Mouse (Mus musculus) c-Kit-positive CD71-positive TER-119-negative erythroid progenitor cells, embryonic 14.5 days (primary cell): Measurements from ENCODE around the gene Zc3h7b.
"Not testable (repeated sequence)": the region's sequence is repeated elsewhere in the genome, so short reads cannot be mapped to it uniquely, and the experiment has no call there.

Experiments used
- DNase-seq: peaks from one replicate; pipeline ENCODE4 v3.0.0-alpha.2; 2013; ENCODE audit warnings: low read depth

Zc3h7b gene

DNA sequence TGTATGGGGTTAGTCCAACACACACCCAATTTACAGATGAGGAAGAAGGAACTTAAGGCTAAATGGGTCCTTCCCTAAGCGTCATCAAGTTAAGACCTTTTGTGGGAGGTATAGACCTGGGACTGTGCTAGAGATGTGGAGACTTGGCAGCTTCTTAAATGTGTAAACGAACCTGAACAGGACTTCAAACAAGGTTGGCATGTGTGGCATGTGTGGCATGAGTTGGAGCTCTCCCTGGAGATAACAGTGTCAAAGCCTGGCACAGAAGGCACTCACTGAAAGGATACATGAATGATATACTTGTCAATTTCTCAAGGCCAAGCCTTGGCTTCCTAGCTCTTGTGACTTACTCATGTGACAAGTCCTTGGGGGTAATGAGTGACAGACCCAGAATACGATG lies 5.6 kb upstream of the Zc3h7b start:
- no peak for DNase-seq

DNA sequence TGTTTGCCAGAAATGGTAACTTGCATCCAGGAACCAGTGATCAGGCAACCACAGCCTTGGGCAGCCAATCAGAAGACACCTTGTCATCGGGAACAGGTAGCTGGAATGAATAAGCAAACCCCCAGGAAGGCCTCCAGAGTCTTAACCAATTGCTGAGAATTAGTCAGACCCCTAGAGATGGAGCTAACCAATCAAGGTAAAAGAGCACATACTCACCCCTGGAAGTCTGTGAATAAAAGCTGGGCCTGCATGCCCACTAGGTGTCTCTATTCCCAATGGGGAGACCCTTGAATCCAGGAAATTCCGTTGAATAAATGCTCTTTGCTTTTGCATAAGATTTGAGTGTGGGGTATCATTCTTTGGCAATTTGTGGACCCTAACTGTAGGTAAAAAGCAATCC lies 4.9 kb upstream of the Zc3h7b start:
- DNase-seq: no peak

DNA sequence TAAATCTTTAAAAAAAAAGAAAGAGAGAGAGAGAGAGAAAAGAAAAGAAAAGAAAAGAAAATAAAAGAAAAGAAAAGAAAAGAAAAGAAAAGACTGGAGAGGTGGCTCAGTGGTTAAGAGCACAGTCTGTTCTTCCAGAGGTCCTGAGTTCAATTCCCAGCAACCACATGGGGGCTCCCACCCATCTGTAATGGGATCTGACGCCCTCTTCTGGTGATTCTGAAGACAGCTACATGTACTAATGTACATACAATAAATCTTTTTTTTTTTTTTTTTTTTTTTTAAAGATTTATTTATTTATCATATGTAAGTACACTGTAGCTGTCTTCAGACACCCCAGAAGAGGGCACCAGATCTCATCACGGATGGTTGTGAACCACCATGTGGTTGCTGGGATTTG lies 2.5 kb upstream of the Zc3h7b start:
- not testable (repeated sequence) for DNase-seq

DNA sequence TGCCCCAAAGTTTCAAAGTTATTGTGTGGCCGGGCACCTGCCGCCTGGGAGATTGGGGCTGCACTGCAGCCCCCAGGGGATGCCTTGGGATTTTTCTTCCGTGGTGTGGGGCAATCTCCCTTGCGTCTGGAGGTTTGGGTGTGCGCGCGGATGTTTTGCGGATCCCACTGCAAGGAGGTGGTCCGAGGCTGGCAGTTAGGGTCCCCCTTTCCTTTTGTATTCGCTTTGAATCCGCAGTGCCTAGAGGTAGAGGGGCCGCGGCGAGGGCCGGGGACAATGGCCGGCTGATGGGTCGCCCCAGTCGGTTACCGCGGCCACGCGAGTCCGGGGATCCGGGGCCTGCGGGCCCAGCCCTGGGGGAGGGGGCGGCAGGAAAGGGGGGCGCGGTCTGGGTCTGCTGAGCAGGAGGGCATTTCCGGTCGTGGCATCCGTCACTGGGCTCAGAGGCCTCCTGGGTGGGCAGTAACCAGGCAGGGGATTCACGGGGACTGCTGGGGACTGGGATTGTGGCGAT lies 801 bp downstream of the Zc3h7b start:
- no peak for DNase-seq

DNA sequence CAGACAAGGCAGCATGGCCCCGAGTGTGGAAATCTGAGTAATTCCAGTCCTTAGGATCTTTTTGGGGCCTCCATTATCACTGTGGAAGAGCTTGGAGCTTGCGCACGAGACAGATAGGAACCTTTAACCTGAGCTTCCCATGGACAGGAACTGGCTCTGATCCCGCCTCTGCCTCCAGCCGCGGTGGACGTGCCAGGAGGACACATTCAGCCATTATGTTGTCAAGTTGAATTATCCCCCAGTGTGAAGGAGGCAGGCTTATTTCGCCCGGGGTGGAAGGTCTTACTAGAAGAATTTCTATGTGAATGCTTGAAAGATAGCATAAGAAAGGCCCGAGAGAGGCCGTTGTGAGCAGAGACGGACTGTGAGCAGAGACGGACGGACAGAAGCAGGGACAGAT lies 4.9 kb downstream of the Zc3h7b start:
- no peak for DNase-seq

DNA sequence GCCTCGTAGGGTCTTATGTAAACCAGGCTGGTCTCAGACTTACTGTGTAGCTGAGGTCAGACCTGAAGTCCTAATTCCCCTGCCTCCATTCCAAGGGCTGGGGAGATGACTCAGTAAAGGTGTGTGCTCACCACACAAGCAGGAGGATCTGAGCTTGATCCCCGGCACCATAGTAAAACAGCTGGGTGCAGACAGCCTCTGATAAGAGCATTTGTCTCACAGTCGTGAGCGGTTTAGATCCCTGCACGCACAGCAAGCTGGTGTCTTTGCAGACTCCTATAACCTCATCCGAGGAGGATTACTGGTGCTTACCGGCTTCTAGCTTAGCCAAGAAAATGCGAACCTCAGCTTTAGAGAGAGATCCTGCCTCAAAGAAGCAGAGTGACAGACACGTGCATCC lies 8.8 kb downstream of the Zc3h7b start:
- DNase-seq: no peak

DNA sequence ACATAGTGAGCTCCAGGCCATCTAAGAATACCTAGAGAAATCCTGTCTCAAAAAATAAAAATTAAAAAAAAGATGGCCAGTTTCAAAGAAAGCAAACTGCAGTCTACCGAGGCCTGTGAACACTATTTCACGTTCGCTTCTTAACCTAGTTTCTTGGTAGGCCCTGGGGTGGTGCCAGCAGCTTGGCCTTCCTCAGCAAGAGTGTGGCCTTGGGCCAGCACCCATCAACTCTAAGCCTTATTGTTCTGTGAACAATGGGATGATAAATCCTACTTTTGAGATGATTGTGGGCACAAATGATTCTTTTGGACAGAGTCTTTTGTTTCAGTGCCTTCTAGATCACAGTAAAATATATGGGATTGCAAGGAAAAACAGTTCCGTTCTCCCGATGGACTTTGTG lies 13.8 kb downstream of the Zc3h7b start:
- no peak for DNase-seq

DNA sequence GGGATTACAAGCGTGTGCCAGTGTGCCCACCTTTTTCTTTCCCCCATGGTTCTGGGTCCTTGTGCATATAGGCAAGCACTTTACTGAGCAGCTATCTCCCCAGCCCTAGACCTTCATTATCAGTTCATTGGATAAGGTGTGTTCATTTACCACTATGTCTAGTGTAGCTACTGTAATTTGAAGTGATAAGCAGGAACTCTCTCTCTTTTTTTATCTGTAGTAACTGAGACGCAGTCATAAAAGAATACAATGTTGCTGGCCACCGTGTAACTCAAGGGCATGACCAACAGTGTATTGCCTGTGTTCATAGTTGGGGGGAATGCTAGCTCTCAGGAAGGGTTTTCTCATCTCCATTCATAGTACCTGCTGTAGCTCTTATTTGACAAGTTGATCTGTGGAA lies 14.7 kb downstream of the Zc3h7b start:
- no peak for DNase-seq

DNA sequence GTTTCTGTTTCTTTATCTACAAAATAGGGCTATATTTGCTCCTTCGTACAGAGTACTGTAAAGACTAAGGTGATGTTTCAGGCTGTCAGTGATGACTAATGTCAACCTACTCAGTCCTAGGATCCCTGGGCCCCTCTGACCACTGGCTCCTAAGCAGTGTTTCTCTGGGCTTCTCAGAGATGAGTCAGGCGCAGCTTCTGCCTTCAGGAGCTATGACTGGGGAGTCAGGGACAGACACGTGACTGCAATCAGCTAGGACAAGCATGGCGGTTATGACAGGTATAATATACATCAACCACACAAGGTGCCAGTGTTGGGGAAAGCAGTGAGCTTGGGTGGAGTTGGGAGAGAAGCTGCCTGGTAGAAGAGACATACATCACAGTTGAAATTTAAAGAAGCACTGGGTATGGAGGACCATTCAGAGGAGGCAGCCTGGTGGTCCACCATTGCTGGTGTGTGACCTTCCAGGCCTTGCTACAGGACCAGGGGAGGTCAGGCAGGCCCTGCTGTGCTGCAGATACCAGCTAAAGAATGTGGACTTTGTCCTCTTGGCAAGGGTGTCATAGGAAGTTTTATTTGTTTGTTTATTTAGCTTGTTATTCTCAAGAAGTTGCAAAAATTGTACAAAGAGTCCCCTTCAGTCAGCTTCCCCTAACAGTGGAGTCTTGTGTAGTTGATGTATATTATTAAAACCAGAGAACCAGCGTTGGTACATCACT lies 15.7 kb downstream of the Zc3h7b start:
- DNase-seq: no peak

DNA sequence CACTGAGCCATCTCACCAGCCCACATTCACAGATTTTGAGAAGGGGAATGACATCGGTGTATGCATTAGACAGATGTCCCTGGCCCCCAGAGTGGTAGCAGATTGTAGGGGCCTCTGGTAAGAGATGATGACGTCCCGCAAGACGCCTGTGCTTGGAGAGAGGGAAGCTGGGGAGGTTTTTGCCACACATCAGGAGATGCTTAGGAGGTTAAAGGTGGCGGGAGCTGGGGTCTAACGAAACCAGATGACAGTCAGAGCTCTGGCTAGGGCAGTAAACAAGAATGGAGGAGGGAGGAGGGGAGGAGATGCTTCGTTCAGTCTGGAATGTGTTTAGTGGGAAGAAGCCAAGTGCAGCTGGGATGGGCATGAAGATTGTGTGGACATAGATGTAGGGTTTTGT lies 16.5 kb downstream of the Zc3h7b start:
- no peak for DNase-seq

DNA sequence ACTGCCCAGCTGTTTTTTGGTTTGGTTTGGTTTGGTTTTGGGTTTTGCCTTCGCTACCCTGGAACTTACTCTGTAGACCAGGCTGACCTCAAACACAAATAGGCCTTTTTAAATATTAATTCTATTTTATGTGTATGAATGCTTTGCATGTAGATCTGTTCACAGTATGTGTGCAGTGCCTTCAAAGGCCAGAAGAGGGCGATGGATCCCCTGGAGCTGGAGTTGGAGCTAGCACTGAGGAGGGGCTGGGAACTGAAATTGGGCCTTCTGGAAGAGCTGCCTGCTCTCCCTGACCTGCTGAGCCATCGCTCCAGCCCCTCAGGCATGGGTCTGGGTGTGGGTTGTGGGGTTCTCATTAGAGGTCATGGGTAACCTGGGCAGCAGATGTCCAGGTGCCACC lies 17.1 kb downstream of the Zc3h7b start:
- DNase-seq: no peak

DNA sequence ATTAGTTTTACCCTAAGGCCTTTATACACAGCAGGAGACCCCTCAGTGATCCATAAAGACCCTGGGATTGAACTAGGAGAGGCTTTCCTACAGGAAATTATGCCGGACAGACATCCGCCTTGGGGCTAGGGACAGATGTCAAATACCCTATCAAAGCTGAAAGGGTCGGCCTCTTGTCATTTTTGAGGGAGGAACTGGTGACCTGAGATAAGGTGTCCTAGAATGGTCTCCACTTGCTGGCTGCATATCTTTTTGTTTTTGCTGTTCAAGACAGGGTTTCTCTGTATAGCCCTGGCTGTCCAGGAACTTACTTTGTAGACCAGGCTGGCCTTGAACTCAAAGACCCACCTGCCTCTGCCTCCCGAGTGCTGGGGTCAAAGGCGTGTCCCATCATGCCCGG lies 19.7 kb downstream of the Zc3h7b start:
- DNase-seq: no peak

DNA sequence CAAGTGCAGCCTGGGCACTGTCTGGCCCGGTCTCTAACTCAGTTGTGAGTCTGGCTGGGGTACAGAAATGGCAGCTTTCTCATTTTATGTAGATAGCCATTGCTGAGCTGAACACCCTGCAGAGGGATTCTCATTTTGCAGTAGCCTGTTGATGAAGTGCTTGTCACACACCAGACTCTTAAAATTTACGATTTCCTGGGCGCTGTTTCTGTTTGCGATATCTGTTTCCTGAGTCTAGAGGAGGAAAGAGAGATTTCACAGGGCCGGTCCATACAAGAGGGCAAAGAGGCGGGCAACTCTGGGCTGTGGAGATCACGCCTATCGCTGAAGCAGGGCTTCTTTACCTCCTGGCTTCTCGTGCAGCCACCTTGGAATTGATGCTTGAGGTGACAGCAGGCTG lies 20.8 kb downstream of the Zc3h7b start:
- no peak for DNase-seq

DNA sequence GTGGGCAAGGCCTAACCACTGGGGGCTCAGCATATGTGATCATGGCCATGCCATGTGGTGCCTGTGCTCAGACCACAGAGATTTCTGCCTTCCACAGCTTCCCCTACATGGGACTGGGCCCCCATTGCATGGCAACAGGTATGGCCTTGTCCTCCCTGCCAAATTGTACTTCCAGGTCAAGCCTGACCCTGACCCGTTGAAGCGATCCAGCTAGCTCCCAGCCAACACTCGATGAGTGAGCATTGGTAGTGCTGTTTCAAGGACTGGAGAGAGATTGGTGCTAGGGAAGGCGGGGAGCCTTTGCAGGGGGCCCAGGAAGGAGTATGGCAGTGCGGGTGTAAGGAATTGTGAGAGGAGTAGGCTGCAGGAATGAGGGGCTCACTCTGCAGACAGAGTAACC lies 21.6 kb downstream of the Zc3h7b start:
- DNase-seq: no peak

DNA sequence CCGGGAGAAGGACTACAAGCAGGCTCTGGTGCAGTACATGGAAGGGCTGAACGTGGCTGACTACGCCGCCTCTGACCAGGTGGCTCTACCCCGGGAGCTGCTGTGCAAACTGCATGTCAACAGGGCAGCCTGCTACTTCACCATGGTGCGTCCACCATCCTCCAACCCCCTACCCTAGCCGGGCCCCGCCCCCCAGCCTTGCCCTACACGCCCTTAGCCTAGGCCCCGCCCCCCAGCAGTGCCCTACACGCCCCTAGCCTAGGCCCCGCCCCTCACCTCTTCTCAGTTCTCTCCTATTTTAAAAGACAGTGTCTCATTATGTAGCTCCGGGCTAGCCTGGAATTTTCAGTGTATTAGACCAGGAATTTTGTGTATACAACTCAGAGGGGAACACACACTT lies 24.2 kb downstream of the Zc3h7b start:
- DNase-seq: no peak

DNA sequence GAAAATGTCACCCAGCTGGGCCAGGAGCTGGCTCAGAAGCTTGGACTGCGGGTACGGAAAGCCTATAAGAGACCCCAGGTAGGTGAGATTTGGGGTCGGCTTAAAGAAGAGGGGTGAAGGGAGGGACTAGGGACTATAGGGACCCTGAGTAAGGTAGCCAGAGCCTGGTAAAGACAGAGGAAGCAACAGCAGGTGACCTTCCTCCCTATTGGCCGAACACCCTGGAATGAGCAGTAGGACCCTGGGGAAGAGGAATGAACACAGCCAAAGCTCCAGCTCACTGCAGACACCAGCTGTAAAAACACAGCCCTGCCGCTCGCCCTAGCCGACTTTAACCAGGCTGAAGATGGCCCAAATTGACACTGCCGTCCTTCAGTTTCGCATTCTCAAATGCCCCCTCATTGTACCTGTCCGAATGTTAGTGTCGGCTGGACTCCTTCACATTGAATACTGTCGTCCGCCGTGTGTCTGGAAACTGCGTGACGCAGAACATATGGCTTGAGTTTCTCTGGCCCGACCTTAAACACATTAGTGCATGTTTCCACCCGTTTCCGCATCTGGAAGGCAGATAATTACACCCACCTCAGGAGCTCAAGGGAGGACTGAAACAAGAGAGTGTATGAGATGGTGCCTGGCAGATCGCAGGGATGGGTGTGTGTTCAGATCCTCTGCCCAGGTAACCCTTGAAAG lies 27.7 kb downstream of the Zc3h7b start:
- DNase-seq: no peak

DNA sequence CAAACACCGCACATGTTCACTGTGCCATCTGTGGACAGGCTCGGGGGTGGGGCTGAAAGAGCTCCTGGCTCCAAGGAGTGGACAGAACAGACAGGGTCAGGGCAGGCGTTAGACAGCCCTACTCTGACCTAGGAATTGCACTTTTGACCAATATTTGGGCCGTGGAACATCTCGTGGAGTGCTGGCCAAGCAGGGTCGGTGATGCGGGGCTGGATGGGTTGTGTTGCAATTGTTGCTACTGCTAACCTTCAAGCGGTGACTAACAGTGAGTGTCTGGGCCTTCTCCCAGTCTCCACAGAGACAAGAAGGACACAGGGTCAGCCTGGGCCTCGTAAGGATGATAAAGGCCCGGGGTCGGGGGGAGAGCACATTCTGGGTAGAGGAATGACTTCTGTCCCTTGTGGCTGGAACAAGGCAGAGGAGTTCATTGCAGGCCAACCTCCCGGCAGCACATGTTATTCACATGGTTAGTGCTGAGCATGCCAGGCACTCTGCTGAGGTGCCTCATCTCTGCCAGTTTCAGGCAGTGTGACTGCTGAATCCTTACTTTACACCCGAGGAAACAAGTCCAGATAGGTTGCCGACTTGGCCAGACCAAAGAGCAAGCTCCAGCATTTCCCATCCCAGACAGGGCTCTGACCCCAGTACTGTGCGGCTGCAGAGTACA lies 29.8 kb downstream of the Zc3h7b start:
- no peak for DNase-seq

DNA sequence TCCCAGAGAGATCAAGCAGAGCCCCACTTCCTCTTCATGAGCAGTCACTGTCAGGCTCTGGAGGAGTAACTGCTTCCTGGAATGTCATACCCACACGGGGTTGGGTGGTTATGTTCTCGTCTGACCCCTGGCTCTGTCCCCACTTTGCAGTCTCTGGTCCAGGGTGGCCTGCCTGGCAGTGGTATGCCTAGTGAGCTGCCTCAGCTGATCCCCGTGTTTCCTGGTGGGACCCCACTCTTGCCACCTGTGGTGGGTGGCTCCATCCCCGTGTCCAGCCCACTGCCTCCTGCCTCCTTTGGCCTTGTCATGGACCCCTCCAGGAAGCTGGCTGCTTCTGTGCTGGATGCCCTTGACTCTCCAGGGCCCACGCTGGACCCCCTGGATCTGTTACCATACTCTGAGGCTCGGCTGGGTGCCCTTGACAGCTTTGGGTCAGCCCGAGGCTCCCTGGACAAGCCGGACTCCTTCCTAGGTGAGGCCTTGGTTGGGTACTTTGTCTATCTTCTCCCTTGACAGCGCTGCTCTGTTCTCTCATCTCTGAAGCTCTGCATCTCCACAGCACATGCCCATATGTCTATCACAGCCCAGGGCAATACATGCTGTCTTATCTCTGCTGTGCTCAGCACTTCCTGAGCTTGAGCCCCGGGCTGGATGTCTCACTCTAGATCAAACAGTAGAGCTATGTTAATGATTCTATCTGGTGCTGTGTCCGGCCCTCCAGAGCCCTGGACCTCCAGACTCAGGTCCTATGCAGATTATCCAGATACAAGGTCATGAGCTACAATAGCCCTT lies 32.0 kb downstream of the Zc3h7b start:
- no peak for DNase-seq

DNA sequence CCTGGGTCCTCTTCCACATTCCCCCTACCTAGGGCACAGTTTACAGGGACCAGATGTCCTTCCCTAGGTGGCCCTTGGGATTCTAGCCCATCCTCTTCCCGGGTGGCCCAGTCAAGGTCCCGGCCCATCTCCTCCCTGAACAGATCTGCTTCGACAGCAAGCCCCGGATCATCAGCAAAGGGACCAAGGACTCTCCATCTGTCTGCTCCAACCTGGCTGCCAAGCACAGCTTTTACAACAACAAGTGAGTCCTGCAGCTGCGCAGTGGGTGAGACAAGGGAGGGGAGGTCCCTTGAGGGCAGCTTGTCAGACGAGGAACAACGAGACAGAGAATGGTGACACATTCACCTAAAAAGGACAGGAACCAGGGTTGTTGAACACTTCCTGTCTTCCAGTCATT lies 37.0 kb downstream of the Zc3h7b start:
- DNase-seq: no peak

DNA sequence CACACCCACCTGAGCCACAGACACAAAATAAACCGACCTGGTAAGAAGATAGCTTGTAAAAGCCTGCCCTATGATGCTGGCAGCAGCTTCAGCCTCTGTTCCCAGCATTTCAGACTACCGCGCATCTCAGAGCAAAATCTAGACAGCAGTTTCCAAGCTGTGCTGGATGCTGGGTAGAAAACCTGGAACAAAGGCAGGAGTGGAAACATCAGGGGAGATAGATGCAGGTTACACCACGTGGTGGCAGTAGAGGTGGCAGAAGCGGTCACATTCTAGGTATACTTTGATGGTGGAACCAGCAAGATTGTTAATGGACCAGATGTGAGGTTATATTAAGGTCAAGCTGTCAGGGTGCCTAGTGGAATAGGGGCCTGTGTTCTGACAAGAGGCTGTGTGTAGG lies 39.9 kb downstream of the Zc3h7b start:
- no peak for DNase-seq

DNA sequence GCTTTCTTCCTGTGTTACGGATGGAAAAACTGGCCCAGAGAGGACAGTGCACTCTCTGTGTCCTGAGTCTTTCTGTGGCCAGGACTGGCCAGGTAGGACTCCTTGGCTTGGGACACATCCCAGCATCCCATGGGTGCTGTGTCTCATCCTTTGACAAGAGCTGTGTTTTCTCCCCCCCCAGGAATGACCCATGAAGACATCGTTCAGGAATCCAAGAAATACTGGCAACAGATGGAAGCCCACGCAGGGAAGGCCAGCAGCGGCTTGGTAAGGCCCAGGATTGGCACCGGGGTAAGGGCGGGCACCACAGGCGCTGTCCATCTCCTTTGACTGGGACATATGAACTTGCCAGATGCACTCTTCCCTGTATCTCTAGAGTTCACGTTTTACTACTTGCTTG lies 40.8 kb downstream of the Zc3h7b start:
- no peak for DNase-seq

DNA sequence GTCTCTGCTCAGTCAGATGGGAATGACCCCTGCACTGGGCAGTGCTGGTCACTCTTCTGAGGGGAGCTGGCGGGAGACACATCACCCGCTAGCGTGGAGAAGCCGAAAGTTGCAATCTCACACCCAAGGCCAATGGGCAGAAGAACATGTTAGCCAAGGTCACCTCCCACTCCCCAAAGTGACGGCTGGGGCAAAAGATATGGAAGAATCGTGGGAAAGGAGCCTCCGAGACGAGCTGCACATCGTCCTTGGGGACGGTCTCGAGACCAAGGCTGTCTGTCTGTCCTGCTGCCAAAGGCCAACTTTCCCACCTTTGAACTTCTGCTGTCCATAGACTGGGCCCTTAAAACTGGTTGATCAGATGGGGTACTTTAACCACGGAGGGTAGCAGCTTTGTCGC lies 42.7 kb downstream of the Zc3h7b start:
- DNase-seq: no peak

DNA sequence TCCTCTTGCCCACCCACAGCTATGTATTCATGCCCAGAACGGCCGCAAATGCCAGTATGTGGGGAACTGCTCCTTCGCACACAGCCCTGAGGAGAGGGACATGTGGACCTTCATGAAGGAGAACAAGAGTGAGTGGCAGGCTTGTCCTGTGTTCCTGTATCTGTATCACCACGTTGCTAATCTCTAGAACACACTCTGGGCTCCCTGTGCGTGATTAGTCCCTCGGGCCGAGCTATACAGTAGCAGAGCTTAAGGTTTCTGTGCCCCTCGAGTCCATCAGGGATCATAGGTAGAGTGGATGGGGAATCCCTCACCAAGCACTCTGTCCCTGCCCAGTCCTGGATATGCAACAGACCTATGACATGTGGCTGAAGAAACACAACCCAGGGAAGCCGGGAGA lies 47.6 kb downstream of the Zc3h7b start:
- DNase-seq: no peak
